Mouse (Mus musculus) granulocyte monocyte progenitor cell, adult 5-6 weeks (primary cell): ENCODE measurements around the gene Sgta. TPM values are rescaled to one million over a fixed set of nuclear protein-coding genes. Genes with fewer than 3 reads are reported as not detected.
"Not testable (repeated sequence)": the region's sequence is repeated elsewhere in the genome, so short reads cannot be mapped to it uniquely, and the experiment has no call there.

Experiments
- ATAC-seq: replicated peaks from 2 replicates; pipeline ENCODE4 v1.8.0; 2016; ENCODE audit warnings: mild to moderate bottlenecking, moderate TSS enrichment, inconsistent platforms; ENCODE audit not compliant: poor library complexity, severe bottlenecking
- total RNA-seq, 2 experiments: library from RNA; stranded (forward) in 1 of 2; stranded (reverse) in 1 of 2; fragments of 200-712, 200-1000 nt in 1 of 2; fragments of >200 nt in 1 of 2; fragmentation: Nextera tagmentation in 1 of 2; gene quantifications; 2 replicates each; pipeline ENCODE4 v1.2.3; 2014 to 2017

The Sgta gene
- total RNA-seq (2014; fragmentation: Nextera tagmentation) (33.8 and 47.9 TPM in 2 replicates), total RNA-seq (2017) (37.5 and 41.7 TPM in 2 replicates)

DNA sequence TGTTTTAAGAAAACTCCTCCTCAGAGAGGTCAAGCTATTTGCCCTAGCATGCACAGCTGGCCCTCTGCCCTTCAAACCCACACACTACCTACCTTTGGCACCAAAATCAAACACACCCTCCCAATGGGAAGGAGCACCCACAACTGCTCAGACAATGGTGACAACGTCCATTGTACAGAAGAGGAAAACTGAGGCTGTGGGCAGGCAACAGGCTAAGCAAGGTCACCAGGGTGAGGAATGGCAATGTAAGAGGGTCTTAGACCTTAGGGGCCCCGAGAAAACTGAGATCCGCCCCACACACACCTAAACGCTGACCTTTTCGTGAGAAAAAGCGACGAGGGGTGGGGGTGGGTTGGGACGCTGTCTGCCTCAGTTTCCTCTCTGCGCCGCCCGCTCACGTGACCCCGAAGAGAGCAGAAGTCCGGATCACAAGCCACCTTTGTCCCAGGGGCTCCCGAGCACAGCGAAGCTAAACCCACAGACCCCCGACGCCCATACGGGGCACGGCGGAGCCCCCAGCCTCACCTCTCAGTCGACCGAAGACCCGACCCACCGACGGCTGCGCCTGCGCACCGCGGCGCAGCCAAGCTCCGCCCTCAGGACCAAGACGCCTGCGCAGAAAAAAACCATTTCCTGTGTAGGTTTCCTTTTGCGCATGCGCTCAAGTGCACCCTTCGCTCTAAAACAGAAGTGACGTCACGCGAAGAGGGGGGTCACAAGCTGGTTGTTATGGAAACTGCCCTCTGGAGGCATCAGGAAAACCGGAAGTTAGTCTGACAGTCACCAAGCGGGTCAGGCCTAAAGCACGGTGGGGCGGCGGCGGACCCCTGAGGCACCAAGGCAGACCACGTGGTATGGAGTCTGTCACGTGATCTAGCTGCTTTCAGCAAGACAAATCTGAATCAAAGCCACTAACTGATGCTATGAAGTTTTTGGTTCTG lies at the start of gene Sgta:
TSS of gene Sgta (minus strand) at position 579 of the 941 bp plus-strand sequence.
- peak; percentile 98 for ATAC-seq

DNA sequence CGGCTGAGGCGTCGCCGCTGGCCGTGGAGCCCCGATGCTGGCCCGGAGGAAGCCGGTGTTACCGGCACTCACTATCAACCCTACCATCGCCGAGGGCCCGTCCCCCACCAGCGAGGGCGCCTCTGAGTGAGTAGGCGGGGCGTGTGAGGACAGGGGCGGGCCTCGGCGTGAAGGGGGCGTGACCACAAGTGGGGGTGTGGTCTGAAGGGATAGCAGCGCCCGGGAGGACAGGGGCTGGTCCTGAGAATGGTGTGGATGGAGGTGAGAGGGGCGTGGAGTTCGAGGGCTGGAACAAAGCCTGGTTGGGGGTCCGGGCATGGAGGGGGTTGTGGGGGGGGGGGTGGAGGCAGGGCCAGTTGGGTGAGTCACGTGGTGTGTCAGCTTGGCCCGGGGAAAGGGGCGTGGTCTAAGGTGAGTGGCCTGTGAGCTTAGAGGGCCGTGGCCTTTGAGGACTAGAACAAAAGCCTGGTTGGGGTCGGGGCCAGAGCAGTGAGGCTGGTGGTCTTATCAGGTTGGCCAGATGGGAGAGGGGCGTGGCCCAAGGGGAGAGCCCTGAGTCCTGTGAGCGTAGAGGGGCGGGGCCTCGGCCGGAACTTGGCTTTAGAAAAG lies 46.2 kb upstream of the Sgta start:
- peak; percentile 82 for ATAC-seq

DNA sequence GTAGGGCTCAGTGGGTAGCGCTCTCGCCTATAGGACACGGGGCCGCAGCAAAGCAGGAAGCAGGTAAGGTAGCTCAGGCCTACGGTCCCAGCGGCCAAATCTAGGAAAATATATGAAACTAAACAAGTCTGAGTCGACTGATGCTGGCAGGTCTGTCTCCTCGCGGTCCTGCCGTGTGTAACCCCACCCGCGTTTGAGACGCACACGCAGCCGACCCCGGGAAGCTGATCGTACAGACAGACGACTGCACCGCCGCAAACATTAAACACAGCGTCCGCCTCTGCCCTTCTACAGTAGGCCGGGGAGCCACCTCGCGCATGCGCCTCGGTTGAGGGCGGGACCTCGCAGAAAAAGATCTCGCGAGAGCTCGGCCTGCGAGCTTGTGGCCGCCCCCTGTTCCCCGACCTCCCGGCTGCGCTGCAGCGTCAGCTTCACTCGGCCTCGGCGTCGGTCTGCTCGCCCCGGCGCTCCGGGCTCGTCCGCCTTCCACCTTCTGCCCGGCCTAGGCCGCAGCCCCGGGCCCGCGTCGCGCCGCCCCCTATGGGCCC lies 45.7 kb upstream of the Sgta start, which contains the start of gene Map2k2:
TSS of gene Map2k2 (plus strand) at position 351 of the 548 bp plus-strand sequence.
- ATAC-seq = peak; percentile 82

DNA sequence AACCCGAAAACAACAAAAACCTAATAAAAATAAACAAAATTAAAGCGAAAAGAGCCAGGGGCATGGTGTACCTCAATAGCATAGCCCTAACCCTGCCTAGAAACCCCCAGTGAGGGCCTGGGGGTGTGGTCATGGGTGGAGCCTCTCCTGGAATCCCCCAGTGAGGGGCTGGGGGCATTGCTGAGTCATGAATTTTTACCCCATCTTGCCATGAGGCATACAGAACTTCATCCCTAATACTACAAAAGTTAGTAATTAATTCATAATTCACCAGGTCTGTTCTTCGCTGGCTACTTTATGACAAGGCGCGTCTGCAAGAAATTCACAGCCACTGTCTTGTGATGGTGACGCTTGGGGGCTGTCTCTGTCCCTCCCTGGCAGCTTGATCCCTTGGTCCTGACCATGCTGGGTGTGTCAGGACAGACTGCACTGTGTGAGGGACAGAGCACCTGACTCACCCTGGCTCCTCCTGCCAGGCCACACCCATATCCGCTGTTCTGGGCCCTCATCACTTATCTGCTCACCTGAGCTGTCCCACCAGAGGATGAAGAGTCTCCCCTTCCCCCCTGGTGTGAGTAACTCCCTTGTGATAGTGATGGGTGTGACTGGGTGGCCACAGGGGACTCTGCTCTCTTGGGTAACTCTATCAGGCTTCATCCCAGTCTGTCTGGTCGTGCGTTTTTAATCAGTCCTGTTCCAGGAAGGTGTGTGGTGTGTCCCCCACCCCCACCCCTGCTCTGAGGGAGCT lies 35.1 kb upstream of the Sgta start:
- no peak for ATAC-seq

DNA sequence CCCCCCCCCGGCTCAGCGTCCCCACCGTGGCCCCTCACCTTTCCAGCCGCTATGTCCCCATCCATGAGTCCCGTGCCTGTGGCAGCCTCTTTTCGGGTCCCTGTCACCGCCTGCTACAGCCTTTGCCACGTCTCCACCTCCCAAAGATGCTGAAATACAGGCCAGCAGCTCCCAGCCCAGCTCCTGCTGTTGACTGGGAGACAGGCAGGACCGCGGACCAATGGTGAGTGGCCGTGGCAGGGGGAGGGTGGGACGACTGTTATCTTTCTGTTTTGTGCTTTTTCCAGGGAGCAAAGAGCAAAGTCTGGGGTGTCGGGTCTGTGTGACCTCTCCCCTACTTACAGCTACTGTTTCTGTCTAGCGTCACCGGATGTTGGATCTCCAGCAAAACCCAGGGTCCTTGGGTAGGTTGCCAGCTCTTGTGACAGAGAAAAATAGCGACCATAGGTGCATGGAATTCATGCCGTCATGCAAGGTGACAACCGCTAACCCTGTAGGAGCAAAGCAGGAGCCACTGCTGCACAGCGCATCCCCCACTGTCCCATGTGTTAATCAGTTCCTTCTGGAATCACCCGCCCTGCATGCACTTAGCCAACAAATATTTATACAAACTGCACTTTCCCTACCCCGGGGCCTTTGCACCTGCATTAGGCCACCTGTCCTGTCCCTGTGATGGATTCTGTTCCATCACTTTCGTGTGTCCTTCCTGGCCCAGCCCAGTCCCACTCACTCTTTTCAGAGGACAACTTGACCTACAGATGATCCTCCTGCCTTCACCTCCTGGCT lies 32.7 kb upstream of the Sgta start:
- no peak for ATAC-seq

DNA sequence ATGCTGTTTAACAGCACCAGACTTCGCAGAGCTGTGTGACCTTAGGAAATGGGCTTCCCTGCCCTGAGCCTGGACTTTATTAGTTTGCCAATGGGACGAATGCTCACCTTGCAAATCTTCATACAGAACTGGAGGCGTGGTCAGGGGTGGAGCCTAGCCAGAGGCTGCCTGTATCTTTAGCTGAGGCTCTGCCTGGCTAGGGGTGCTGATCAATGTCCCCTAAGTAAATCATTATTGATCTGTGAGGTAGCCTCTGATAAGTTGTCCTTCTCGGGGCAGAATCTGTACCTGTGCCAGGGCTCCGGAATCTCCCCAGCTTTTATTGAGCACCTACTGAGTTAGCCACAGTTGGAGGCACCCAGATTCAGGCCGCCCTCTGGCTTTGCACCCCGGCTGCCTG lies 30.6 kb upstream of the Sgta start:
- ATAC-seq = no peak

DNA sequence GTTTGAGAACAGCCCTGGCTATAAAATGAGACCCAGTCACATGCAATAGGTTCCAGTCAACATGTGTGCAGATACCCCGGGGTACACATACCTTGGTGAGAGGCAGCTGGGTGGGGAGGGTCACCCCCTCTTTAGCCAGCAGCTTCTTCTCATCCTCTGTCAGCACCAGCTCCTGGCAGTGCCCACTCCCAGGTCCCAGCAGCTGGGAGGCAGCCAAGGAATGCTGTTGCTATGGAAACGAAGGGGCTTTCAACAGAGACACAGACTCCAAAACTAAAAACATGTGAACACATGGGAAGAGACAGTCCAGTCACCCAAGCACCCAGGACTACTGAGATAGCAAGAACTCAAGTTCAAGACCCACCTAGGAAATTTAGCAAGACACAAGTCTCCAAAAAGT lies 29.2 kb upstream of the Sgta start:
- ATAC-seq = no peak

DNA sequence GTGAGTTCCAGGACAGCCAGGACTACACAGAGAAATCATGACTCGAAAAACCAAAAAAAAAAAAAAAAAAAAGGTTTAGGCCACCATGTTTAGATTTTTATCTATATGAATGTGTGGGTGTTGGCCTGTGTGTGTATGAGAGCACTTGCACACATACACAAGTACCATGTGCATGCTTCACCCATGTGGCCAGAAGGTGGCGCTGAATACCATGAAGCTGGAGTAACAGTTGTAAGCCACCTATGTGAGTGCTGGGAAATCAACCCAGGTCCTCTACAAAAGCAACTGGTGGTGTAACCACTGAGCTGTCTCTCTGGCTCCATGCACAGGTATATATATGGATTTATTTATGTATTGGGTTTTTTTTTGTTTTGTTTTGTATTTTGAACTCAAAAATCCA lies 27.0 kb upstream of the Sgta start:
- peak; percentile 30; the same call in 1 of the 2 replicates for ATAC-seq

DNA sequence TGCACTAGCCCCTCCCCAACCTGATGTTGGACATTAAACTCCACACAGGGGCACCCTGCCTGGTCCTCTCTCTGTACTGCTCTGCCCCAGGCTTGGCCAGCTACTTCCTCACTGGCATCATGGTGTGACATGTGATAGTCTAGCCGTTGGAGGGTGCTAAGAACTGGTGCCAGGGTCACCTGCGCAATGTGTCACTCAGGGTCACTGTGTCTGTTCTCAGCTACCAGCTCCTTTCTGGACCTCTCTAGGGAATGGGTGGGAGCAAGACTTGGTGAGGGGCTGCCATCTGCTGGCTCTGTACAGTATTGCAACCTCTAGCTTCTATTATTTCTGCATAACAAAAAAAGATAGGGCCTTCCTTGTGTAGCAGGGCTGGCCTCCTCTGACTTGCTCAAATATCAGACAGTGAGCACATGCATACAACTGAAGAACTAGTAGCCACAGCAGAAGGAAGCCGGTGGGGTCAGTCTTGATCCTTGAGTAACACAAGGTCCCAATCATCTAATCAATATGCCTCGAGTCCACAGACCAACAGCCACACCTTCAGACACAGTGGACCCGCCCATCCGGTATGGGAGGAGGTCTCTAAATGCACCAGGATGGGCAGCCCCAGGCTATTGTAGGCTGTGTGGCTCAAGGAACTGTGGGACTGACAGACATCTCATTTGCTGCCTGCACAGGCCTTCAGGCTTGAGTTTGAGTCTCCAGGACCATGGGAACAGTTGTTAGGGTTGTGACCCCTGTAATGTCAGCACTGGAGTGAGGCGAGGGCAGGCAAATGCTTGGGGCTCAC lies 22.4 kb upstream of the Sgta start:
- ATAC-seq = peak; percentile 74

DNA sequence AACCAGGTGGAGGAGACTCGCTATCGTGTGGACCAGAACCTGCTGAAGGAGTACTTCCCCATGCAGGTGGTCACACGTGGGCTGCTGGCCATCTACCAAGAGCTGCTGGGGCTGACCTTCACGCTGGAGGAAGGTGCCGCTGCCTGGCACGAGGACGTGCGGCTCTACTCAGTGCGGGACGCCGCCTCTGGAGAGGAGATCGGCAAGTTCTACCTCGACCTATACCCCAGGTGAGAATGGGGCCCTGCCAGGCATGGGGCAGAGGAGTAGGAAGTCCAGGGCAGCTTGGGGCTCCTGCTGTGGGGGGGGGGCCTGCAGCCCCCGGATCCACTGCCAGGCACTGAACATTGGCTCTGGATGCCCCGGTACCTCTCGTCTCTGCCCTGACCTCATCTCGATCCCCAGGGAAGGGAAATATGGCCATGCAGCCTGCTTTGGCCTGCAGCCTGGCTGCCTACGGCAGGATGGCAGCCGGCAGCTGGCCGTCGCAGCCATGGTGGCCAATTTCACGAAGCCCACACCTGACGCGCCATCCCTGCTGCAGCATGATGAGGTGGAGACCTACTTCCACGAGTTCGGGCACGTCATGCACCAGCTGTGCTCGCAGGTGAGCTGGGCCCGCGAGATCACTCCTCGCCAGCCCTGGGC lies 20.2 kb upstream of the Sgta start:
- ATAC-seq = no peak

DNA sequence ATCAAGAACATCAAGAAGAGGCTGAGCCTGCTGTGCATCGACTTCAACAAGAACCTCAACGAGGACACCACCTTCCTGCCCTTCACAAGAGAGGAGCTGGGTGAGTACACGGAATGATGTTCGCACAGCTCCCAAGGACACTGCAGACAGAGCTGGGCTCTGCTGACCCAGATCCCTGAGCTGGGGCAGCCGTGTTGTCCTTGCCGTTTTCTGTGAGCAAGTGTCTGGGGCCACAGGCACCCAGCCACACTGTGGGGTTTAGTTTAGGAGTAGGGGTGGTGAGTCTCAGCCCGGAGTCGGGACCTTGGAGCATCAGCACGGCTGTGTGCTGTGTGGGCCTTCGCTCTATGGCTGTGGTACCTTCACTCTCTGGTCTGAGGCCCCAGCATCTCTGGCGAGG lies 17.9 kb upstream of the Sgta start:
- ATAC-seq = no peak

DNA sequence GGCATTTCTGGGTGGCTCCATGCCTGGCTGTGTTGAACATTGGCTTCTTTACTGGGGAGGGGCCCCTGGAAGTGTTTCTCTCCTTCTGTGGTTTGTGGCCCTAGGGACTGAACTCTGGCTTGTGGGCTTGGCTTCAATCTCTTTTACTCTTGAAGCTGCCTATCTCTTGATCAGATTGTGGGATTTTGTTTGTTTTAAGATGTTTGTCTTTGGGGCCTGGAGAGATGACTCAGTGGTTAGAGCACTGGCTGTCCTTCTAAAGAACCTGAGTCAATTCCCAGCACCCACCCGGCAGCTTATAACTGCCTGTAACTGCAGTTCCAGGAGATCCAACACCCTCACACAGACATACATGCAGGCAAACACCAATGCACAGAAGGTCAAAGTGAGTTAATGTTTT lies 16.4 kb upstream of the Sgta start:
- no peak for ATAC-seq

DNA sequence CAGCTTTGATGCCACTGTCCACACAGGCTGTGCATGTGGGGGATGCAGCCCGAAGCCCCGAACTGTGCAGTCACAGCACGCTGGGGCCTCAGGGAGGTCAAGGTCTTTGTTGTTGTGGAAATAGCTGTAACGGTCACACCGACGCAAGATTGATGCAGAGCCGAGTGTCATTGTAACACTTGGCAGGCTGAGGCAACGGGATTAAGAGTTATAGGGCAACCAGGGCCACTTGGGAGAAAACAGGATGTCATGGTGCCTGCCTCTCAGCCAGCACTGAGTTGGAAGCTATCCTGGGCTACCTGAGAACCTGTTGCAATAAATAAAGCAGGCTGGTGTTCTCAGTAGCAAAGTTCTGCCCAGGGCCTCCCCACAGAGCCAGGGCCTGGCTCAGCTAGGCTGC lies 15.8 kb upstream of the Sgta start:
- ATAC-seq = no peak

DNA sequence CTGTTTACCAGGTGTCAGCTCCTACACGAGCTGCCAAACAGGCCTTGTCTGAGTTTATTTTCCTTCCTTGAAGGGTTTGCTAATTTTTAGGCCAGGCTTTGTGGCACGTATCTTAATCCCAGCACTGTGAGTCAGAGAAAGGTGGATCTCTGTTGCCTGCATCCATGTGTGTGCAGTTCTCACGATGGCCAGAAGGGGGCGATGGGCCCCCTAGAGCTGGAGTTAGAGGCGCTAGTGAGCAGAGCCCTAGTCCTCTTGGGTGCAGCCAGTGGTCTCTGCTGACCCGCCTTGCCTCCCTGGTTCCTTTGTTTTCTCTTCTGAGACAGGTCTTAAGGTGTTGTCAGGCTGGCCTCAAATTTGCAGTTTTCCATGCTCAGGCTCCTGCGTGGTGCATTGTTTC lies 13.5 kb upstream of the Sgta start:
- no peak for ATAC-seq

DNA sequence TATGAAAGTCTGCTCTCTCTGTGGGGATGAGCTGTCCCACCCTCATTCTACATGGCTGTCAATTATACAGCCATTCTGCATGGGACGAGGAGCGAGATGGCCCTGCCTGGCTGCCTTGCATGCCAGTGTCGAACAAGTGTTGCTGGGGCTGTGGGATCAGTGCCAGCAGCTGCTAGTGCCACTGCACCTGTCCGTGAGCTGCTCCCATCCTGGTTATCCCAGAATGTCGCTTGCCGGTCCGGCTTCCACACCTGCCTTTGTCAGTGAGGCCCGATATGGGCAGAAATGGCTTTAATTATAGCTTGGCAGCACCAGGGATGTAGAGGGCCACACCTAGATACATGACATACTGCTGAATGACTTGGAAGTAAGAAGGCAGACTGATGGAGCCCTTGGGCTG lies 12.3 kb upstream of the Sgta start:
- ATAC-seq = no peak

DNA sequence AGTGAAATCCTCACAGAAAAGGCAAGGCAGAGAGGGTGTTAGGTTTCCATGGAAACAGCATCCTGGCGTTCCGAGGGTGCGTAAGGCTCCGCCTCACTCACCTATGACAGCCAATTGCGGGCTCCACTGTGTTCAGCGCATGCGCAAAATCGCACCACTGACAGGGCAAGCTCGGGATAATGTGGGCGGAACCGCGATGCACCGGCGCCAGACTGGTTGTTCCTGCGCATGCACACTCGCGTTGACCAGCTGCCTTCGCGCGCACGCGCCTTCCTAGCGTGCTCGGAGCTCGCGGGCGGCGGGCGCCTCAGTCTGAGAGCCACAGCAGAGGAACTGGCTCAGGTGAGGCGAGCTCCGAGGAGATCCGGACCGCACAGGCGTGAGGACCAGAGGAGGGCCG lies 9.9 kb upstream of the Sgta start, which contains the start of gene Thop1:
TSS of gene Thop1 (plus strand) at position 200 of the 400 bp plus-strand sequence.
- ATAC-seq = peak; percentile 94

DNA sequence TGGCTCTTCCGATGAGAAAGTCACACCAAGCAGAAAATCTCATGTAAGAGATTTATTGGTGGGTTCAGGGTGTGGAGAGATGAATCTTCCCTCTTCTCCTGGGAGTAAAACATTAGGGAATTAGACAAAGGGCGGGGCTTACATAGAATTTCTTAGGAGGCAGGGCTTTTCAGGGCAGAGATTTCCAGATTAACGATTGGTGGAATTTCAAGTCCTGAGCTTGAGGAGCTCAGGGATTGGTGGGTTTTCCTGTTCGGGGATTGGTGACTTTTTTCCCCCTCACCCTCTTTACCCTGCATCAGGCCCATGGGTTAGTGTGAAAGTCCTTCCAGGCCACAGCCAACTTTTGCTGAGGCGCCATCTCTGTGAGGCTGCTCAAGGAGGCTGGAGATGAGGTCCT lies 8.7 kb upstream of the Sgta start:
- ATAC-seq = no peak

DNA sequence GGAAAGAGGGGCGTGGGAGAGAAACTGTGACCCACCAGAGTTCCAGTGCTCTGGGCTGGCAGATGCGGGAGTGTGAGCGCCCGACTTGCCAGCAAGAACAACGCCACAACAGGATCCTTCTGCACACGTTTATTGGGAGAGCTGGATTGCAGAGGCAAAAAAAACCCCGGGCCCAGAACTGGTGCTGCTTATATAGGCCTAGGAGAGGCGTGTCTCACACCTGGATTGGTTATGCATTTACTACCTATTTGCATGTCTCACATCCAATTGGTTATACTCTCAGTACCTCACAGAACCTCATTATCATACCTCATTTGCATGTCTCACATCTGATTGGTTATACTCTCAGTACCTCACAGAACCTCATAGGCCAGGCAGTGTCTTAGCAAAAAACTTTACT lies 4.5 kb upstream of the Sgta start:
- ATAC-seq = not testable (repeated sequence)
